Mouse (Mus musculus): ENCODE results near the gene Smok2a.
"Not testable (repeated sequence)": the region's sequence is repeated elsewhere in the genome, so short reads cannot be mapped to it uniquely, and the experiment has no call there.

DNA sequence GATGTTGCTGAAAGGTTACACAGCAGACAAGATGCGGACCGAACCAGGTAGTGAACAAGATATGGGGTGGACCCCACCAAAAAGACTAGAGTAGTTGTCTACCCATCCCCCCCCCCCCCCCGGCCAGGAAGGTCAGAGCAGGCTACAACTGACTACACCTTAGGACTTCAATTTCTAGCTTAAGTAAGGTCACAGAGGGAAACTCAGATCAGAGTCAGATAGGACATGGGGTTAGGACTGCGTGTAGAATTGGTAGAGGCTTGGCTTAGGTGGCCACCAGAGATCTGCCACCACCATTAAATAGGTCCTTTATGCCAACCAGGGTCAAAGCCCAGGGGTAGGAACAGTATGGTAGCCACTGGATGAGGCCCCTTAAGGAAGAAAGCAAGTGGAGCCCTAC lies 18.5 kb downstream of the Smok2a start:
- TF ChIP-seq CTCF, EP300 (IDR thresholded peaks at IDR 0.05; ENCODE audit: low read depth): not testable (repeated sequence)
